Mouse (Mus musculus) cerebellum, adult 11-12 months (tissue): ENCODE measurements around the gene Dnajc4.

Source experiments
- DNase-seq: peaks from one replicate; pipeline ENCODE4 v3.0.0; 2022

The Dnajc4 gene

DNA sequence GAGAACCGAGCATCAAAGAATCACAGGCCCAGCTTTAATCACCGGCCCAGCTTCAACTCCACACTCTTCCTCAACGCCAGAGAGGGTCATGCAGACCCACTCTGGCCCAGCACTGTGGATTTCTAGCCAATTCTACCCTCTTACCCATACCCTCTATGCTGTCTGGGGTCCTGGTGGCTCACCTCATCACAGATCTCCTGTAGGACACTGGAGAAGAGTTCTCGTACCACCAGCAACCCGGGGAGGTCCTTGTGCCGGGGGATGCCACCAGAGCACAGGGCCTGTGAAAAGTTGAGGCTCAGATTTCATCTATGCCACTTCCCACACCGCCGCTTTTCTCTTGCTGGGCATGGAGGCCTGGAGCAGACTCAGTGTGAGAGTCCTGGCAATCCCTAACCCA lies 2.1 kb upstream of the Dnajc4 start:
- DNase-seq: peak; percentile 50

DNA sequence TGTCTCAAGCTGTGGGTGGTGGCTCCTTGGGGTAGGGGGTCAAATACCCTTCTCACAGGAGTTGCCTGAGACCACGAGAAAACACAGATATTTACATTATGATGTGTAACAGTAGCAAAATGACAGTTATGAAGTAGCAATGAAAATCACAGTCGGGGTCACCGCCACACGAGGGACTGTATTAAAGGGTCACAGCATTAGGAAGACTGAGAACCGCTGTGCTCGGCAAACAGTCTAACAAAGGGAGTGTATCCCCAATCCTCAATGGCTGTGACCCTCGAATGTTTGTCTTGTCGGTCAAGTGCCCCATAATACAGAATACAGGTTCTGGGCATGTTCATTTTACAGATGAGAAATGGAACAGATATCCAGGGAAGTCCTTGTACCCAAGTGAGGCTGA lies 1.6 kb upstream of the Dnajc4 start:
- DNase-seq: peak; percentile 41

DNA sequence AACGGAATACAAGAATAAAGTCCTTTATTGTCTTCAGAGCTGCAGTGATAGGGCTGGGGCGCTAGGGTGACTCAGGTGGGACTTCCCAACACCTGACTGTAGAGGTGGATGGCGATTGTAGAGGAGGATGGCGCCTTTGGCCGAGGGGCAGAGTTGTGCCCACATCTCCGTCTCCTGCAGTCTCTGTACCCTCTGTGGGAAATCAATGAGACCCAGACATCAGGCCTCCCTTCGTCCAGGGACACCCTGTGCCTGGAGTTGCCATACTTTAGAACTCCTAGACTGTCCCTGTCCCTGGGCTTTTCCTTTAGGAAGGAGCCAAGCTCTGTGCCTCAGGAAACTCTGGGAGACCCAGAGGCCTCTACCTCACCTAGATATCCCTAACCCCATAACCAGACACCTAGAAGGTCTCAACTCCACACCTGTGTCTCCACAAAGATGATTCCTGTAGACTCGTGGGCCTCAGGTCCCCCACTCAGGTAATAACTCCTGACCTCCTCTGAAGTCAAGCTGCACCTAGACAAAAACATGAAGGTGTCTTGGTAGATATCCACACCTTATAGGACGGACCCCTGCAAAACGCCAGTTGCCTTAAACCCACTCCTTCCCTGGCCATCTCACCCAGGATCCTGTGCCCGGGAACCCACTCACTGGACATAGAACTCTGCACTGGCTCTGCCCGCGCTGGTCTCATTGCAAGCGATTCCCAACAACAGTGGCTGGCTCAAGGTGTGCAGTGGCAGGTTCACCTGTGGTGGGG lies 819 bp upstream of the Dnajc4 start:
- peak; percentile 42 for DNase-seq

DNA sequence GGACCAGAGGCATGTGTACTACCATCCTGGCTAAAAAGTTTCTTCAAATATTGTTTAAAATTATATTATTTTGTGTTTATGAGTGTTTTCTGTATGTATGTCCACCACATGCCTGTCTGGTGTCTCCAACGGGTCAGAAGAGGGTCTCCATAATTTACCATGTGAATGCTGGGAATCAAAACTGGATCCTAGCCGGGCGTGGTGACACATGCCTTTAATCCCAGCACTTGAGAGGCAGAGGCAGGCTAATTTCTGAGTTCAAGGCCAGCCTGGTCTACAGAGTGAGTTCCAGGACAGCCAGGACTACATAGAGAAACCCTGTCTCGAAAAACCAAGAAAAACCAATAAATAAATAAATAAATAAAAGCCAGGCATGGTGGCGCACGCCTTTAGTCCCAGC lies 1.2 kb downstream of the Dnajc4 start:
- peak; percentile 48 for DNase-seq

DNA sequence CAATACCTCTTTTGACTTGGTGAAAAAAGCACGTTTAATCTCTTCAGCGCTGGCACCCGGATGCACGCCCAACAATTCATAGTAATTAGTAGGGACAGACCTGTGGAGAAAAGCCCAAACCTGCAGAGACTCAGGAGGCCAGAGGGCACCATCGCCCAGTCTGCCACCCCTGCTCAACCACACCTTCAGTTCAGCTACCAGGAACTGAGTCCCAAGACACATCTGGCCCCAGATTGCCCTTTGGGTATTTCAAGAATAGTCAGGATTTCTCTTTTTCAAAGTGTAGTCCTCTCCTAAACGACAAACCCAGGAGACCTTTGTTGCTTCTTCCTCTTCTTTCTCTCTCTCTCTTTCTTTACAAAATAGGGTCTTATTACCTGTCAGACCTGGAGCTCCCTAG lies 1.7 kb downstream of the Dnajc4 start:
- peak; percentile 48 for DNase-seq

DNA sequence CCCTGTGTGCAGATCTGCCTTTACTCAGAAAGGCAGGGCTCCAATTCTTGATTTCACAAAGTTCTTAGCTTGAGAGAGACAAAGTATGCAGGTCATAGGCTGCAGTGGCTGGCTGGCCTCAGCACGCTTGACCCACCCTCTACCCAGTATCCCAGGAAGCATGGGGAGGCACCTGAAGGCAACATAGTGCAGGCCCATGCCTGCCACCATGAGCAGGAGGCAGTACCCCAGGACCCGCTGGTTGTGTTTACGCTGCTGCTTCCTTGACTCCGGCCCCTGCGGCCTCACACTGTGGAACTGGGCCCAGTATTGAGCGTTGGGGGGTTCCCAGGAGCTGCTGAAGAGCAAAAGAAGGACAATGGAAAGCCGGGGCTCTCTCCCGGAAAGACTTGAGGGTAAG lies 3.1 kb downstream of the Dnajc4 start:
- no peak for DNase-seq

DNA sequence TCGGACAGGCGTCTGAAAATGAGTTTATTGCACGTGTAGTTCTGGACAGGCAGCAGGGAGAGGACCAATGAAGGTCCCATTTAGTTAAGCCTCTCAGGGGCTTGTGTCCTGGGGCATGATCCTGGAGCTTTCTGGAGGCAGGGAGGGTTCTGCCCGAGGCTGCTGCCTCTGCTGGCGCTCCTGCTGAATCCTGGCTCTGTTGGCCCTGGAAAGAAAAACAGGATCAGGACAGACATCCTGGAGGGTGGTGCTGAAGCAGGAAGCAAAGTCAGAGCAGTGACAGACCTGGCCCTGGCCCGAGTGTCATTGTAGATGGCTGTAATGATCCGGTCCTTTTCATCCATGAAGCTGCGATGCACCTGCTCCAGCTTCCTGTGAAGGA lies 4.5 kb downstream of the Dnajc4 start:
- no peak for DNase-seq

DNA sequence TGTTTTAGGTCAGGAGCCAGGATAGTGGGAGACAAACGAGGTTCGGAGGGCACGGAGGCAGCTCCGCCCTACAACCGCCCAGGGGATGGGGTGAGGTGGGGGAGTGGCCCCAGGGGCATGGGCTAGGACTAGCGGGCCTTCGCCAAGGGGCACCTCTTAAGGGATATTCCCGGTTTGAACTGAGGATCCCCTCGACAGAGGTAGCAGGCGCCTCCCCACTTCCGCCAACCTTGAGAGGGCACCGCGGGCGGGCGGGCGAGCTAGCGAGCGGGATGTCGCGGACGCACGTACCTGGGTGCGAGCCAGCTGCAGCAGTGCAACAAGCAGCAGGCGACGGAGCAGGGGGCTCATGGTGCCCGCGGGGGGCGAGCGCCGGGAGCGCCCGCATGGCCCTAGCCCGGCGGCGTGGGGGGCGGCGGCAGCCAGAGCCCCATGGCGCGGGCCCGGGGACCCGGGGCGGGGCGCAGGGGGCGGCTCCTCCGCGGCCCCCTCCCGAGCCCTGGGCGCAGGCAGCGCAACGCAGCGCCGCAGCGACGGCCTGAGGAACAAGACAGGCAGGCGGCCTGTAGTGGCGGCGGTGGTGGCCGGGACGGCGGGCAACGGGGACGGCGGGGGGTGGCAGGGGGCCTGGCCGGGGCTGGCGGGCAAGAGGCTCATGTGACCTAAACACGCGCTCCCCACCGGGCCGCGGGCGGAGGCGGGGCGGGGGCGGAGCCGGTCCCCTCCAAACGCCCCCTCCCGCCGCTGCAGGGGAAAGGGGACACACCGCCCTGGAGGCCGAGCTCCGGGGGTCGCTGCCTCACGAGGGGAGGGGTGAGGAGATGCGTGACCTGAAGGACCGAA lies 5.1 kb downstream of the Dnajc4 start, which contains the start of gene Vegfb:
Gene Vegfb (minus strand): TSS at position 591 of the 843 bp plus-strand sequence.
- peak; percentile 80 for DNase-seq

DNA sequence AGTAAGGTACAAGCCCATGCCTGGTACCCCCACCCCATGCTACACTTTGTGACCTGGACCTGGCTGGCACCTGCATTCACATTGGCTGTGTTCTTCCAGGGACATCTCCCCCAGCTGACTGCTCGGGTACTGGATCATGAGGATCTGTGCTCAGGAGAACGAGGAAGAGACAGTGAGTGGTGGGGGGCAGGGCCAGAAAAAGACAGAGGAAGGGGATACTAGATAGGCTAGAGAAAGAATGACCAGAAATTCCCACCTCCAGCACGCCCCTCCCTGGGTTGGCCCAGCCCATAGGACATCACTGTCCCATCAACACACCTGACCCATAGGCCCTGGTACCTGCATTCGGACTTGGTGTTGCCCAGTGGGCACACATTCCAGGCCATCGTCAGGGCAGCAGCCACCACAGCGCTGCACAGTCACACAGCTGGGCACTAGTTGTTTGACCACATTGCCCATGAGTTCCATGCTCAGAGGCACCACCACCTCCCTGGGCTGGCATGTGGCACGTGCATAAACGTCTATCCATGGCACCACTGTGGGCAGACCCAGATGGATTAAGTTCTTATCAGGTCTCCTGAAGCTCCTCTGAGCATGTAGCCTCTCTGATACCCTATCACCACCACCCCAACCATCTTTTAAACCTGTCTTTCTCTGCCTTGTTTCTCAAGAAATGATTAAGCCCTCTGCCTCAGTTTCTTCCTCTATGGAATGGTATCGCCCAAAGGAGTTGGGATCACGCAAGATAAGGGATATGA lies 6.2 kb downstream of the Dnajc4 start:
- peak; percentile 59 for DNase-seq

DNA sequence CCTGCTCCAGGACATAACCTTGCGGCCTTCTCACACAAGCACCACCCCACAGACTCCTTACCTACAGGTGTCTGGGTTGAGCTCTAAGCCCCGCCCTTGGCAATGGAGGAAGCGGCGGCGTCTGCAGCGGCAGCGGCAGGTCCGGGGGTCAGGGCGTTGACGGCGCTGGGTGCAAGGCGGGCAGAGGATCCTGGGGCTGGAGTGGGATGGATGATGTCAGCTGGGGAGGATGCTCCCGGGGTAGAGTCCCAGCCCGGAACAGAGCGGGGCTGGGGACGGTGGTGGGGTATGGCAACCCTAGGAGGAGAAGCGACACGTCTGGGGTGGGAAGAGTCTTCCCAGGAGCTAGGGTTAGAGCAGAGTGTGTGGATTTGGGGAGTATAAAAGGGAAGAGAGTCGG lies 7.1 kb downstream of the Dnajc4 start:
- DNase-seq: peak; percentile 63

DNA sequence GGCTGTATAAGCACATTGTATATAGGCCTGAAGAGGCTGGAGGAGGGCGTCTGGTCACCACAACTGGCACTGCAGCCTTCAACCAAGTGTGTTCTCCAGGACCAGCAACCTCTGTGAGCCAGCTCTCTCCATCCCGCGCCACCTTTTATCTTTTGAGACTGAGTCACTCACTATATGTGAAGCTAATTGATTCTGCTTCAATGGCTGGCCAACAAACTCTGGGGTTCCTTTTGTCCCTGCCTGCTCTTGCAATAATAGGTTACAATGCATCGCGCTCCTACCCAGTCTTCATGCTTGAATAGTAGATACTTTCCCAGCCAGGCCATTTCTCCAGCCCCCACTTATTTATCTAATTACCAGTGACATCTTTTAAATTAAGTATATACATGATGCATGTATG lies 8.8 kb downstream of the Dnajc4 start:
- DNase-seq: peak; percentile 26

DNA sequence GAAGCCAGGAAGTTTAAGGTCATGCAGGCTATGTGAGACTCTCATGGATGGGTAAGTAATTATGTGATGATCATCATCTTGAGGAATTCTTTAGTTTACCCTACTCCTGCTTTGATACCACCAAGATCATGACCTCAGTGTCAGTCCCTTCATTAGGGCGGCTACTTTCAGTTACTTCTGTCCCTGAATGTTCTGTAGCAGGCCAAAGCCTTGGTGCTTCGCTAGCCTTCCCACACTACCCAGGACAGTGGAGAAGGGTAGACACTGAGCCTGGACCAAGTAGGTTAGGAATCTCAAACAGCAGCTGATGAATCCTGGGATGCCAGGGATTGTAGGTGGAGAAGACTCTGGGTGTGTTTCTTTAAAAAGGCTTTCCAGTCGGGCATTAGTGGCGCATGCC lies 10.9 kb downstream of the Dnajc4 start:
- DNase-seq: no peak

DNA sequence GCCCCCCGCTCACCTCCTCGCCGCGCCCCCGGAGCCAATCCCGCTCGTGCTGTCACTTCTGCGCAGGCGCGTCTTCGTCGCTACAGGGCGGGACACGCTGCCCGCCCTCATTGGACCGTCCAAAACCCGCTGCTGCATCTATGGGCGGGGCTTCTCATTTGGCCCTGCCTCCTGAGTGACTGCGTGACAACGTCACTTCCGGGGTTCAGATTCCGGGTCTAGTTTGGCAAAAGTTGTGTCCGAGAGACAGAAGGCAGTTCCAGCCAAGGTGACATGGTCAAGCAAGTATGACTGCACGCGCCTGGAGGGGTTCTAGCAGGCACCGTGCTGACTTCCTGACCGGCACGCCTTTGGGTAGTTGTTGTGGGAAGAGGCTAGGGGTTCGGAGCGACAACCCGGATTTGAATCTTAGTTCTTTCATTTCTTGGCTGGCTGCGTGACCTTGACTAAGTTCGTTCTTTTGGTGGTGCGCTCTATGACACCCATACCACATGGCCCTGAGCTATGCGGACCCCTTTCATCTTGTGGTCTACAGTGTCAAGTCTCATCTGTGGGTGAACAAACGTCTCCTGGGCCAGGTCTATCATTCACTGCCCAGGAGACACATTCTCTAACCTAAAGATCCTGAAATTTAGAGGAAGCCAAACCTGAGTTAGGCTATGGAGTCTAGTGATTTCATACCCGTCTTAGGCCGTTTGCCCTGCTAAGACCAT lies 11.8 kb downstream of the Dnajc4 start, which contains the start of gene Fkbp2:
Gene Fkbp2 (minus strand): TSS at position 121 of the 713 bp plus-strand sequence.
- peak; percentile 99 for DNase-seq

DNA sequence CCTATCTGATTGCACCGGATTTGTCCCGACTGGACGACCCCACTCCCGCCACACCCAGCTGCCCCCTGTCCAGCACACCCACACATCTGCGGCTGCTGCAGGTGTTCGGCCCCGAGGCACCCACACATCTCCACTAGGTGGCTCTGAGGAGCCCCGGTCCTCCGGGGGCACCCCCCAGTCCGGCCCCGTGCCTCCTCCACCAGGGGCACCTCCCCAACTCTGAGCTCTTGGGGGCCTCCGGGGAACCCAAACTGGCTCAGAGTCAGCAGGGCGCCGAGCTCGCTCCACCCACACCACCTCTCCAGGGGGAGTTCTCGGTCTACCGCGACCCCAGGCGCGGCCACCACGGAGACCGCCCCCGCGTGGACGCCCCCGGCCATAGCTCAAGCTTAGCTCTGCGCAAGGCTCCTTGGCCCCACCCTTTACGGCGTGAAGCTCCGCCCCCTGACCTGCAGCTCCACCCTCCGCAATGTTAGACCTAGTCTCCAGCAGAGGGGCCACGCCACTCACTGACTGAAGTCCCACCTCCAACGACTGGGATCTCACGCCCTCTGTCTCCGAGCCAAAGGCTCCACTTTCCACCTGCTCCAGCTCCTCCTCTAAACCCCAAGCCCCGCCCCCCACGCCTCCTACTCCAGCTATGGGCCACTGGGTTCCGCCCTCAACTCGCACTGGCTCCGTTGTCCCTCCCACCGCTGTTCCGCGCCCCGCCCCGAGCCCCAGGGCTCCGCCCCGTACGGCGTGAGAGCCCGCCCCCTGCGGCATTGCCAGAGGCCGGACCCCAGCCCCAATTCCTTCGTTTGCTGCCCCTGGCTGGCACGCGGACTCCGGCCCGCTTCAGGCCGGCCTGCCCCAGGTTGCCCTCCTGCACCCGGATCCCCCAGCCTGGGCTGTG lies 12.6 kb downstream of the Dnajc4 start:
- DNase-seq: peak; percentile 99

DNA sequence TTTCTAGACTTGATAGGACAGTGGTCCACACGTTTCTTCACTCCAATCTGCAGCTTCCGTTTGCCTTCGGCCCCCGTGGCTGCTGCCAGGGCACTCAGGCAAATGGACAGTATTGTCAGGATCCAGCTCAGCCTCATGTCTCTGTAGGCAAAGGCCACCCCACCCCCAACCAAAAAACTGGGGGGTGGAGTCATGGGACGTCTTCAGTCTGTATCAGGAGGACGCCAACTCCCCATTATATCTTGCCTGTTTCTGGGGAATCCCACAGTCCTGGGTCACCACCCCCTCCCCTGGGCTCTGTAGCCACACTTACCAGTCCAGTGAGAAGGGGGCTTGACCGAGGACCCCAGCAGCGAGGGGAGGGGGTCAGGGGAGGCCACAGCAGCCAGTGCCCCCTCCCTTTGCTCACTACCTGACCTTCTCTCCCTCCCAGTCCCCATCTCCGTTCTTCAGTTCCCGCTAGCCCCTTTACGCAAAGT lies 13.3 kb downstream of the Dnajc4 start:
- DNase-seq: no peak

DNA sequence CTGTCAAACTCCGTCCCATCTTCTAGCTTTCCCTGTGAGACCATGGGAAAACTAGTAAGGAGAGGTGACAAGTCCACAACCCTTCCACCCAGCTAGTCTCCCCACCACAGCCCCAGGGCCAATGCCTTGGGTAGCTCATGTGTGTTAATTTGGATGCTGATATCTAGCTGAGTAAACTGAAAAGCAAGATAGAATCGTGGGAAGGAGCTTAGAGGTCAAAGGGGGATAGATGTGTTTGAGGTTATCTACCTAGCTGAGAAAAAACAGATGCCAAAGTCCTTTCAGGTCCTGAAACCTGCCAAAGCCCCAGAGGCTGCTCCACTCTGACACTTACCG lies 13.8 kb downstream of the Dnajc4 start:
- no peak for DNase-seq

DNA sequence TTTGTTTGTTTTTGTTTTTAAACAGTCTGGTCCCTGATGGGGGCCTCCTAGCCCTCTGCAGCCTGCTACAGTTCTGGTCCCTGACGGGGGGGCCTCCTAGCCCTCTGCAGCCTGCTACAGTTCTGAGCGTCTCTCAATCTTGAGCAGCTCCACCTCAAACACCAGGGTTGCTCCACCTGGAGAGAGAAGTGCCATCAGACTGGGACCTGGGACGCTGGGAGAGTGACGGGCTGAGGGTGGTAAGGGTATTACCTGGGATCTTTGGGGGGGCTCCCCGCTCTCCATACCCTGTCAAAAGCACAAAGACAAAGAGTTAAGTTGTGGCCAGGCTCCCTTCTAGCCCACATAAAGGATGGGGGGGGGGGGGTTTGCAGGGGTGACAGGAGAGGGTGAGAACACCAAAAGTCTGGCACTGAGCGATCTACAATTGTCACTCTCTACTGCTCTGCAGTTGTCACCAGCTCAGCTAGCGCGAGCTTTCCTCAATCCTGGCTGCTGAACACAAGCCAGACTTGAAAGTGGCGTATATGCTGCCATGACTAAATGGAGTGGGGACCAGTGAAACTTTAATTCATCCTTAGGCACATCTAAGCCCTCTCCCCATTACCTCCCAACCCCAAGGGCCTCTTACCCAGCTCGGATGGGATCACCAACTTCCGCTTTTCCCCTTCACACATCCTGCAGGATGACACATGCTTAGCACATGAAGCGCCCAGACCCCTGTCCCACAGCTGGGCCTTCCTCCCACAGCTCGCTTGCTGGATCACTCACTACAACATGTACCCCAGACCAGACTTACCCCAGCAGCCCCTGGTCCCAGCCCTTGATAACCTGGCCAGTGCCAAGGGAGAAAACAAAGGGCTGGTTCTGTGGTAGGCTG lies 14.4 kb downstream of the Dnajc4 start:
- peak; percentile 69 for DNase-seq

DNA sequence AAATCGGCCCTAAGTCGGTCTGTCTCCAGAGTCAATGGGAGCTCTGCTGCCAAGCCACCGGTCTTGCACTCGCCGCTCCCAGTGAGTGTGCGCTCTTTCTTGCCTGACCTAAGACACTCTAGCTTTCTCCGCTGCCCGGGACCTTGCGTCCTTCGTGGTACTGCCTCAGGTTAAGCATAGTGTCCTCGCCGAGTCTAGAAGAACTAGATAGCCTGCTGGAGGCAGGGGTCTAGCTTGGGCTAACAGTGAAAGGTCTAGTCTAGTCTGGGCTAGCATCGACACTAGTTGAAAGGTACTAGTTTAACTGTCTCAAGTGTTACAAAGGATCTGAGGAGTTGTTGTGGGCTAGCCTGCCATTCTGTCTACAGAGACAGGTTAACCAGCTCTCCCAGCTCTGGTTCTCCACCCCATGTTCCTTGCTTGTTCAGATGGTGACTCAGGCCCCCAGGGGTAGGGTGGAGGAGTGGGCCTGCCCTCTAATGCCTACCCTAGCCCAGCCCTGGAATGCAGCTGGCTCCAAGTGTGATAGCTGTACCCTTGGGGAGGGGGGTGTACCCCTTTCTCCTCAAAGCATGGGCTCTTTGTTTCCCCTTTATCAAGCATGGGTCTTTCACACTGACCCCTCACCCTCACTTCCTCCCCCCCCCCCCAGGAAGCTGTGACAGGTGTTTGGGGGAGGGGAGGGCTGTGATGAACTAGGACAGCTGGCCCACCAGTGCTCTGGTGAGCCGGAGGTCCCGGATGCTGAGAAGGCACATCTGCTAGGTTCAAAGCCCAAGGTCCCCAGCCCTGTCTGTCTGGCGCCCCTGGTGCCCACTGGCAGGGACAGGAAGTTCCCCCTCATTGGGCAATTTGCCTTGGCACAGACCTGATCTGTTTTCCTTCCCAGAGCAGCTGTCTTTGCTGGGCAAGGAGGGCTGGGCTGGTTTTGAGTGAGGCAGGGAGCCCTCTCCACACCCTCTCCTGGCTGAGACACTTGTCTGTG lies 16.5 kb downstream of the Dnajc4 start, which contains the start of gene Plcb3:
Gene Plcb3 (minus strand): TSS at position 934 of the 985 bp plus-strand sequence.
- peak; percentile 77 for DNase-seq
